Comparison of ENCODE assay signal across 8 mouse cellular contexts in the genomic region with DNA sequence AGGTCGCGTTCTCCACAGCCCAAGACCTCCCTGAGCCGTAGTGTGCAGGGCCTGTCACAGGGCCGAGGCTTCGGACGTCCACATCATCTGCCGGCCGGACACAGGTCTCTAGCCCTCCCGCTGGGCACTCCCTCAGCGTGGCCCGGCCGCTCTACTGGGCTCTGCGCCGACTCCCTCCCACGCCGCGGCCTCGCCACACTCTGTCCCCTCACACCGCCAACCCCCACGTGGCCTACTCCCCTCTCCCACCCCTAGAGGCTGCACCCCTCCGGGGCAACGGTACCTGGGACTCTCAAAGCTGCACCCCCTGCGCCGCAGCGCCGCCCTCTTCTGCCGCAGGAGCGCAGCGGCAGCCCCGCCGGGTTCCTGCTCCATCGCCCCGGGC. TPM values are rescaled to one million over a fixed set of nuclear protein-coding genes. Genes with fewer than 3 reads are reported as not detected.
DNase-seq lines count a peak whose midpoint lies in the region; ATAC-seq and TF ChIP-seq lines count a peak whose summit lies in the region.

No protein-coding gene starts in this region.

- H3K4me3 ChIP-seq in liver, adult 2 months (ENCODE audit: insufficient read depth, low read depth, low read length): peak overlapping the region; percentile 71
- H3K4me3 ChIP-seq in hindbrain, embryonic 12.5 days: peak overlapping the region; percentile 66
- peak overlapping the region; percentile 69 for H3K4me3 ChIP-seq in midbrain, embryonic 14.5 days (replicated peaks; ENCODE audit: low read depth, low read length)

- H3K79me2 ChIP-seq in liver, adult 2 months (ENCODE audit: control insufficient read depth, insufficient read depth, low read length): no peaks in the 10 kb centered on the region

- no peak for TF ChIP-seq POLR2A in liver, adult 2 months (IDR thresholded peaks at IDR 0.05; ENCODE audit: extremely low read depth, insufficient read depth, low read length)

- no peaks in the 10 kb centered on the region for H3K27me3 ChIP-seq in liver, adult 2 months (ENCODE audit: control insufficient read depth, insufficient read depth, low read length)
- peaks cover 21% of the 10 kb centered on the region for H3K27me3 ChIP-seq in hindbrain, embryonic 12.5 days
- no peaks in the 10 kb centered on the region; the same call in none of the 2 replicates for H3K27me3 ChIP-seq in midbrain, embryonic 14.5 days (ENCODE audit: control insufficient read depth, insufficient read depth, low read length)

- H3K4me1 ChIP-seq in liver, adult 2 months (ENCODE audit: control insufficient read depth, insufficient read depth, low read length): peaks cover 2% of the 10 kb centered on the region; the same call in 1 of the 2 replicates
- peaks cover 17% of the 10 kb centered on the region for H3K4me1 ChIP-seq in hindbrain, embryonic 12.5 days
- peaks cover 10% of the 10 kb centered on the region; the same call in 1 of the 2 replicates for H3K4me1 ChIP-seq in midbrain, embryonic 14.5 days (ENCODE audit: control insufficient read depth, insufficient read depth, low read length)

- H3K27ac ChIP-seq in liver, adult 2 months (replicated peaks; ENCODE audit: insufficient read depth, low read depth, low read length): no peak overlapping the region
- 0 out of 2 replicates have a peak overlapping the region, but pooled peaks have one; percentile 40 for H3K27ac ChIP-seq in hindbrain, embryonic 12.5 days
- peak overlapping the region; percentile 52; the same call in 1 of the 2 replicates for H3K27ac ChIP-seq in midbrain, embryonic 14.5 days (replicated peaks; ENCODE audit: low read depth, low read length)

- WGBS in liver, adult 2 months: under 1% methylated on average over 33 of the region's 33 CpGs
- under 1% methylated on average over 33 of the region's 33 CpGs for WGBS in hindbrain, embryonic 12.5 days
- 0% methylated on average over 32 of the region's 33 CpGs for WGBS in midbrain, embryonic 14.5 days

- DNase-seq in liver, adult 2 months (ENCODE audit: extremely low read depth, low read depth, low spot score): no peak
- no peak for DNase-seq in liver
- peak; percentile 75 for DNase-seq in cerebellum, adult 8-10 months
- no peak for DNase-seq in midbrain, embryonic 14.5 days
- DNase-seq in thymus, postnatal 4 days: no peak
- DNase-seq in gastrocnemius, postnatal 36 days: no peak
- DNase-seq in left cerebral cortex, postnatal 14 days (ENCODE audit: low spot score in 2 of 2): no peak

- intact Hi-C loops in gastrocnemius, postnatal 36 days (cut with DNase I): no loop called here
- intact Hi-C loops in left cerebral cortex, postnatal 14 days (cut with DNase I): no loop called here

- H3K9me3 ChIP-seq in hindbrain, embryonic 12.5 days (replicated peaks): no peaks in the 10 kb centered on the region
- H3K9me3 ChIP-seq in midbrain, embryonic 14.5 days (ENCODE audit: control insufficient read depth, low read length): no peaks in the 10 kb centered on the region

- H3K36me3 ChIP-seq in liver, adult 2 months (ENCODE audit: control insufficient read depth, insufficient read depth, low read length): no peaks in the 10 kb centered on the region
- H3K36me3 ChIP-seq in hindbrain, embryonic 12.5 days: no peaks in the 10 kb centered on the region
- H3K36me3 ChIP-seq in midbrain, embryonic 14.5 days (ENCODE audit: control insufficient read depth, insufficient read depth, low read length): no peaks in the 10 kb centered on the region

- peak overlapping the region; percentile 66 for H3K9ac ChIP-seq in liver, adult 2 months (ENCODE audit: low read depth, low read length)
- peak overlapping the region; percentile 72 for H3K9ac ChIP-seq in hindbrain, embryonic 12.5 days
- peak overlapping the region; percentile 76 for H3K9ac ChIP-seq in midbrain, embryonic 14.5 days (replicated peaks; ENCODE audit: low read length)

- peak overlapping the region; percentile 97 for H3K4me2 ChIP-seq in hindbrain, embryonic 12.5 days (replicated peaks)
- peak overlapping the region; percentile 100 for H3K4me2 ChIP-seq in midbrain, embryonic 14.5 days (ENCODE audit: low read length)

- no peak for TF ChIP-seq CTCF in liver, adult 2 months (IDR thresholded peaks at IDR 0.05; ENCODE audit: low read depth, low read length)

- peak; percentile 44 for ATAC-seq in hindbrain, embryonic 12.5 days (ENCODE audit: low FRiP score)
- ATAC-seq in midbrain, embryonic 14.5 days (ENCODE audit: low FRiP score, low TSS enrichment): peak; percentile 51

RNA-seq across cellular contexts. Expression of gene Garnl3, which starts 1.3 kb away (rescaled TPM):
- total RNA-seq in liver, adult 2 months (2014; rRNA removed): 0.27 and 0.28 TPM in 2 replicates
- 0.11 and 0.17 TPM in 2 replicates for polyA plus RNA-seq in liver, adult 2 months (2012; rRNA removed)
- polyA plus RNA-seq in hindbrain, embryonic 12.5 days (2016; fragmentation: Nextera tagmentation; extraction: Ambion mirVana): 20.6 and 24.2 TPM in 2 replicates
- 44.4 and 51.1 TPM in 2 replicates for polyA plus RNA-seq in midbrain, embryonic 14.5 days (2014; fragmentation: Nextera tagmentation; extraction: Ambion mirVana)
- under 1 TPM; 0.64 to 0.69 TPM for total RNA-seq in gastrocnemius, postnatal 36 days (2021)
- 100 to 1,000 TPM; 156 to 159 TPM for total RNA-seq in left cerebral cortex, postnatal 14 days (2021)

Comparison
In these comparisons a context has a peak if more than half of its experiments do, and no peak if none do; other contexts are left out.
1. RNA of gene Garnl3, which starts 1.3 kb away (total RNA-seq): 156 to 159 TPM in left cerebral cortex, postnatal 14 days; 0.64 to 0.69 TPM in gastrocnemius, postnatal 36 days and 0.27 to 0.28 TPM in liver, adult 2 months; every median in the first group is over 10 times any median in the second.
2. Peak in every context shown above with its lines, with median percentiles within 50 percentile points of each other: H3K4me3 ChIP-seq and H3K9ac ChIP-seq.